Mouse (Mus musculus): Measurements from ENCODE around the gene Cldn13.

- TF ChIP-seq CHD2 (IDR thresholded peaks at IDR 0.05; ENCODE audit: low read depth, low read length) (no peak), HCFC1 (IDR thresholded peaks at IDR 0.05; ENCODE audit: borderline replicate concordance, insufficient read depth, low read length) (no peak), MAFK (IDR thresholded peaks at IDR 0.05; ENCODE audit: insufficient read depth, low read depth, low read length) (no peak), ZNF384 (IDR thresholded peaks at IDR 0.05; ENCODE audit: low read depth, low read length) (no peak)
These were observed 18.4 kb downstream of the Cldn13 start for GRCm38 (mm10) chr5:134896965-134897364.

Measured in ES-E14 (cell line).